Mouse (Mus musculus) bone marrow macrophage, adult 2 months (primary cell): Measurements from ENCODE around the gene Clk2.

Experiments
- CTCF ChIP-seq: IDR thresholded peaks from 2 replicates; pipeline ENCODE4 v1.5.1; 2012; ENCODE audit warnings: low read depth, mild to moderate bottlenecking, low read length, moderate library complexity
- POLR2A ChIP-seq: IDR thresholded peaks from 2 replicates; pipeline ENCODE4 v1.6.1; 2012; ENCODE audit warnings: mild to moderate bottlenecking, low read depth, low read length, borderline replicate concordance

DNA sequence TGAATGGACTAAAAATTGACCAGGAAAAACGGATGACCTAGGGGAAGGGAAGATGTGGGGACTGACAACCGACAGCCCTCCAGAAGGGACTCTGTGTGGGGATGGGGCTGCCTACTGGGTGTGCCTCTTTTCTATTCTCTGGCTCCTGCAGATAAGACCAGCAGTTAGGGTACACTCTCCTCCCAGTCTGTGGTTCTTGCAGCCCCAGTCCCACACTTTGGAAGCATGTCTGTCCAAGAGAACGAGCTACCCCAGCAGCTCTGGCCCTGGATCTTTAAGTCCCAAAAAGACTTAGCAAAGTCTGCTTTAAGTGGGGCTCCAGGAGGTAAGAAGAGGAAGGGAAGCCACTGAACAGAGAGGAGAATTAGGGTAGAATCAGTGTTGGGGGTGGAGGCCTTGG lies 28.6 kb upstream of the Clk2 start, which contains the start of gene Pklr:
- no peak for TF ChIP-seq CTCF
- TF ChIP-seq POLR2A = no peak
